Mouse (Mus musculus) heart, postnatal 36 days (tissue): ENCODE results near the gene Supt3. TPM values are rescaled to one million over a fixed set of nuclear protein-coding genes. Genes with fewer than 3 reads are reported as not detected.

Source experiments
- DNase-seq, 2 experiments: peaks; one replicate each; pipeline ENCODE4 v3.0.0; 2021 to 2022
- intact Hi-C: fragments of 180-260 bp; cut with DNase I; formaldehyde crosslinking; loops from one replicate; pipeline ENCODE4 v1.15.1; 2025
- total RNA-seq, 2 experiments: library from RNA; stranded (reverse); gene quantifications; 2 replicates each; pipeline ENCODE4 v1.2.3; 2021

The Supt3 gene
- total RNA-seq, 2 experiments from 2014 or later = 14.4 to 15.6 TPM

DNA sequence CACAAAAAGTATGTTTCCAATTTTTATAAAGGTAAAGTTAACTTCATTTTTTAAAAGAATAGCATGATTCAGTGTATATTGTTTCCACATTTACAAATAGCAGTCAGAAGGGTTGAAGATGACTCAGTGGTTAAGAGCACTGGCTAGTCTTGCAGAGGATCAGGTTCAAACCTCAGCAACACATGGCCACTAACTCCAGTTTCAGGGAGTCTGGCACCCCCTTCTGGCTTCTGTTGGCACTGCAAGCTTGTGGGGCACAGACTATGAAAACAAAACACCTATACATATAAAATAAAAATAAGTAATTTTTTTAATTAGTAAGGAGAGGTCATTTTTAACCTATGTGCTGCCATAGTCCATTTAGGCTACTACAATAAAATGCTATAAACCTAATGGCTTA lies 268.9 kb downstream of the Supt3 start:
- intact Hi-C loops = no loop called here
- DNase-seq = peak in 1 of 2 experiments; percentile 6

DNA sequence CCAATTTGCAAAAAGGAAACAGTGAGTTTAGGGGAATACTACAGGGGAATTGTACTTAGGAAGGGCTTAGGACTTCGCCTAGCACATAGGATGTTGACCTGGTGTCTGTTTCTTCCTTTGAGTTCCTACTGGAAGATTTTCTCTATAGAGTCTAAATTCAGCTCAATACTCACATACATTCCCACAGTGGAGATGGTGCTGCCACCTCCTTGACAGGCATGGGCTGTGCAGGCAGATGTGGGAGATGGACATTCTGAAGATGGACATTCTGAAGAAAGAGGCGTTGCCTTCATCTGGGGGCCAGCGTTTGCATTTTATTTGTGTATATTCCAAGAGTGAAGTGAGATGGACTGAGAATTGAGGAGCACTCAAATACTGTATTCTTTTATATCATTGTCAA lies 269.6 kb downstream of the Supt3 start:
- no peak for DNase-seq
- intact Hi-C loops = no loop called here

DNA sequence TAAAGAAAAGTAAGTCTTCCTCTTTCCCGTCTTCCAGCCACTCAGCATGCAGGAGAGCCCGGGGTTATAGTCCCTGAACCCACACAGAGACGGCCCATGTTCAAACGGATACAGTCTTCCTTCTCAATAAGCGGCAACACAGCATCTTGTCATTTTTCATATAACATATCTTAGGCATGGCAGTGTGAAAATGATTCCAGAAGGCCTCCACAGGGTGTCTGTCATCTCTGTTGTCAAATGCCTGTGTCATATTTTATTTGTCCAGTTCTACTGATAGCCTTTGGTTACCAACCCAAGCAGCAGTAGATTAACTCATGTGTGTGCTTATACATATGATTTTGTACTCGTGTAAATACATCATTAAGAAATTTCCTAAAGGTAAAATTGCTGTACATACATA lies 270.3 kb downstream of the Supt3 start:
- intact Hi-C loops = no loop called here
- no peak for DNase-seq

DNA sequence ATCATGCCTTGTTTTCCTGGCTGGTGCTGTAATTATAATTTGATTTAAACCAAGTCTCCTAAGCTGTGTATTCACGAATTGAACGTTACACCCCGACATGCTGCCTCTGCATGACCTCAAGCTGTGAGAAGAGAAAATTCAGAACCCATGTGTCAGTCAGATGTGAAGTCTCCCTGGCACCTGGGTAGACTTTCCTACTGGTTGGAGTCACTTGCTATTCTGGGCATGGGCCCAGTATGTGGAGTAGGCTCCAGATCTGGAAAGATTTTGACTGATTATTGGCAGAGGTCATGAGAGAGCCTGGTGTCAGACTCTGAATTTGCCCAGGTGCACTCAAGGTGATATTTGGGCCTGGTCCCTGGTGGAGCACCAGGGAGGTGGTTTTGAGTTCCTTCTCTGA lies 275.0 kb downstream of the Supt3 start:
- no peak for DNase-seq
- intact Hi-C loops = no loop called here

DNA sequence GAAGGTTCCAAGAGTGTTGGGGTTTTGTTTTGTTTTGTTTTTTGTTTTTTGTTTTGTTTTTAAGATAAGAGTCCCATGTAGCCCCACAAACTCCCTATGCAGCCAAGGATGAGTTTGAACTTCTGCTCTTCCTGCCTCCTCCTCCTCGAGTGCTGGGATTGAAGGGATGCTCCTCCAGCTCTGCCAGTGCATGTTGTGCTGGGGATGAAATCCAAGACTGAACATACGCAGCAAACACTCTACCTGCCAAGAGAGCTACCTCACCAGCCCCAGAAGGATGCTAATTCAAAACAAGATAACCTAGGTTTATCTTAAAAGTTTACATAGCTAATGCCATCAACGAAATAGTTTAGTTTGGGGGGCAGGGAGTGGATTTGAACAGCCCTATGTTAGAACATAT lies 276.4 kb downstream of the Supt3 start:
- no peak for DNase-seq
- intact Hi-C loops = no loop called here

DNA sequence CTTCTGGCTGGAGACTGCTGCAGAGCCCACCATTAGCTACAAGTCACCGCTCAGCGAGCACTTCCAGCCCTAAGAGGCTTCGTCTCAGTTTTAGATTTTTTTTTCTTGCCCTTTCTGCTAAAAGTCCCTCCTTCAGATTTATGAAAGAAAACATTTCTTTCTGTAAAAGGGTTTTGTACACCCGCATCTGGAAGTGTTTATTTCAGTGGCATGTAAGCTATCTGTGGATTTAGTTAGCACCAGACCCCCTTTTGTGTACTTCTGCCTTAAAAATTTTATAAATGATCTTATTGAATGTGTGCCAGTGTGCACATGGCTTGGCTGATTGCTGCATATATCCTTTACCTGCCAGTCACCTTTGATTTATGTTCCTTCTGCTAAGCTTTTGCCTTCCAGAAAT lies 277.6 kb downstream of the Supt3 start:
- intact Hi-C loops = no loop called here
- no peak for DNase-seq

DNA sequence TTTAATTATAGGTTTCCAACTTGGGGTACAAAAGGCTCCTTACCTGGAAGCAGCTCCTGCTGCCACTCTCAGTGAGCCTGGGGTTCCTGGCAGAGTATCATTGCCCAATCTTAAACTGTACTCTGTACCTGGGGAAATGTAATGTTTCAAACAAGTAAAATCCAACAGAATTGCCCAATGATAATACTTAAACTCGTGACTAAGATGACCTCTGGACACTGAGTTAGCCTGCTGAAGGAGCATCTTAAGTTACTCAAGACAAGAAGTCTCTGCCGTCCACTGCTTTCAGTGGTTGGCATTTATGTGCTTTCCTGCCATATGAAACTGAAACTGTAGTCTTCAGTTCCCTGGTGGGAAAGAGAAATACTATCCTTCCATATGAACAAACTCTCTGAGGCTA lies 279.9 kb downstream of the Supt3 start:
- DNase-seq = no peak
- intact Hi-C loops = no loop called here

DNA sequence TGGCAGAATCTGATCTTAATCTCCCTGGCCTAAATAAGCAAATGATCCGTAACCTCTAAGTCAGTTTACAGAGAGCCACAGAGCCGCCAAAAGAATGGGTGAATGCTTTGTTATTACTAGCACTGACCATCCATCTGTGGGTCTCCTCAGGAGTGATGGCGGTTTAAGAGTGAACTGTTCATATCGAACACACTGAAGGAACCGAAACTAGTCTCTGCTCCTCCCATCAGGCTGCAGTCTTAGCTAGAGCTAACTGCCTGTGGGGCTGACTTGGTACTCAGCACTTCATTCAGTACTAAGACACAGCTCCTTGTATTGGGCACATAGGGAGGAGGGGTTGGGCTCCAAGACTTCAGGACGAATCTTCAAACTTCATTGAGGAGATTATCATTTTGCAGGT lies 280.8 kb downstream of the Supt3 start:
- intact Hi-C loops = no loop called here
- no peak for DNase-seq

DNA sequence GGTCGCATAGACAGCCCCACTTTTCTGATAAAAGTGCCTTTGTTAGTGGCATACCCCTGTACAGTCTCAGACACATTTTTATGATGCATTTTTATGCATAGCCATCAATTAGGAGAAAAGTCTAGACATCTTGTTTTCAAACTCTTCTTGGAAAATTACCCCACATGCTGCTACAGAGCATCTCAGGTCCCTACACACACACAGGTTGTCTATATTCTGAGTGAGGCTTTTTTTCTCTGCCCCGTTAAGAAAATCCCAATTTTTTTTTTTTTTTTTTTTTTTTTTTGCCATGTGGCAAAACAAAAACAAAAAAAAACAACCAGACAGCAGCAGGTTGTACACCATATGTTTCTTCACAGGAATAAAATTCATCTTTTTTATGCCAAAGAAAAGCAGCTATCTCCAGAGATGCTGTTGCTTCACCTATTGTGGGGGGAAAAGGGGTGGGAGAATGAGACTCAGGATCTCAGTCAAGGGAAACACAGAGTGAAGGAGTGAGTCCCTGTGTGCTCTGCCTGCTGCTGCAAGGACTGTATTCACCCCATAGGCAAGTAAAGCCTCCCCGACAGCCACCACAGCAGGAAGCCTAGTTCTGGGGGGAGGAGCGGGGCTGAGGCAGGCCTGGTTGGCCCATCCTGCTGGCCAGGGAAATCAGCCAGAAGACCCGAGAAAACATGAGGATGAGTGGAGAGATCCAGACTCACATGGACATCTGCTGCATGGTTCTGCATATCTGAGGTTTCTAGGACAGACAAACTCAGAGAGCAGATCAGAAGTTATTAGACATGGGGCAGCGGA lies 281.8 kb downstream of the Supt3 start:
- intact Hi-C loops = no loop called here
- DNase-seq = no peak

DNA sequence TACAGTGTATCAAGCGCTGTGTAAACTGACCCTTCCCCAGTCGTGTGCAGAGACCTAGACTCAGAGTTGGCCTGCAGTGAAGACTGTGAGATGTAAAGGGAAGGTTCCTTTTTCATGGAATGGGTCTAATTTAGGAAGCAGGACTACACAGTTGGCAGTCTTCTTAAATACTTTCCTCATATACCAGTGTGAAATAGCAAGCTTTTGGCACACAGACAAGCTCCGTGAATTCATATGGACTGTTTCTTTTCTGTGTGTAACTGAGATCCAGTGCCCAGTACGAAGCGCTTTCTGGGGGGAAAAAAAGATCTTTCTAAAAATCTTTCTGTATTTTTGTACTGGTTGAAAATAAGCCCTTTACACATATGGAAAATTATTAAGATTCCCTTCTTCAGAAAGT lies 286.8 kb downstream of the Supt3 start:
- intact Hi-C loops = no loop called here
- no peak for DNase-seq

DNA sequence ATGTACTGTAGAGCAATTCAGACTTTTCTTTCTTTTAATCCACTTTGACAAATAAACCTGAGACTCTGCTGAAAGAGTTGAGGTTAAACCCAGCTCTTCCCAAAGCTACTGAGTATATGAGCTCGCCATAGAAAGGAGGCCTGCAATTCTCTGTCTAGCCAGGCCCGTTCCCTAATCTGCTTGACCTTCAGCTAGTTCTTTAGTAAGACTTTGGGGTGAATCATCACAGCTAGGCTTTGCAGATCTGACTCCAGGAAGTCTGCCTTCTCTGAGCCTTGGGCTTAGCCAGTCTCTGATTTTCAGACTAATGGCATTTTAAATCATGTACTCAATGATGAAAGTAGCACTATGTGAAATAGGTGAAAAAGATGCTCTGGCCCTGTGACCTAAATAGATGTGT lies 288.5 kb downstream of the Supt3 start:
- intact Hi-C loops = no loop called here
- no peak for DNase-seq

DNA sequence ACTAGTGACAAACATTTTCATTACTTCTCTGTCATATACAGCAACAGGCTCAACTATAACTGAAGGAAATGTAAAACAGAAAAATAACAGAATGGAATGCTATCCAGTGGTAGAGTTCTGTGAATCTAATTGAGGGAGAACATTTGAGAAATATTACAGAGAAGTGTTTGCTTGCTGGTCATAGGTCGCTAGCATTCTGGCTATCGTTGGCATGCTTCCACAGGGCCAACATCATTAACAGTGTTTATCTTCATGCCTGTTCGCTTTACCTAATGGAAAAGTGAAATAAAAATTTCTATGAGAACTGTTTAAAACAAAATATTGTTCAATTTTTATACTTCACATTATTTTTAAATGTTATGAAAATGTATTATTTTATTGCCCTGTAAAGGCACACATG lies 290.5 kb downstream of the Supt3 start:
- DNase-seq = no peak
- intact Hi-C loops = no loop called here

DNA sequence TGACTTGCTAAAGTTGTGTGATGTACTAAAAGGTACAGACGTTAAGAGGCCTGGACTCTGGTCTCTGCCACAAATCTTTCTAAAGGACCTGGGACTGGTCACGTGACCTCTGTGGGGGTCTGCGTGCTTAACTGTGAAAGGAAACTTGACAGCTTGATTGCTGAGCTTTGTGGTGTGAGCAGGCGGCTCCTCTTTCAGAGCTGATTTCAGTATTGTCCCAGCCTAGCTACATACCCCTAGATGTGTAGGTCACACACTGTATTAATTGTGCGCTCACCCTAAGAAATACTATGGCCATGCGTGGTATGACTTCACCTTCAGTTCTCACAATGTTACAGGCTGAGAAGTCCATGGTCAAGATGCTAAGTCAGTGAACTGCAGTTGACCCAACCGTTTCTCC lies 291.4 kb downstream of the Supt3 start:
- intact Hi-C loops = no loop called here
- DNase-seq = no peak

DNA sequence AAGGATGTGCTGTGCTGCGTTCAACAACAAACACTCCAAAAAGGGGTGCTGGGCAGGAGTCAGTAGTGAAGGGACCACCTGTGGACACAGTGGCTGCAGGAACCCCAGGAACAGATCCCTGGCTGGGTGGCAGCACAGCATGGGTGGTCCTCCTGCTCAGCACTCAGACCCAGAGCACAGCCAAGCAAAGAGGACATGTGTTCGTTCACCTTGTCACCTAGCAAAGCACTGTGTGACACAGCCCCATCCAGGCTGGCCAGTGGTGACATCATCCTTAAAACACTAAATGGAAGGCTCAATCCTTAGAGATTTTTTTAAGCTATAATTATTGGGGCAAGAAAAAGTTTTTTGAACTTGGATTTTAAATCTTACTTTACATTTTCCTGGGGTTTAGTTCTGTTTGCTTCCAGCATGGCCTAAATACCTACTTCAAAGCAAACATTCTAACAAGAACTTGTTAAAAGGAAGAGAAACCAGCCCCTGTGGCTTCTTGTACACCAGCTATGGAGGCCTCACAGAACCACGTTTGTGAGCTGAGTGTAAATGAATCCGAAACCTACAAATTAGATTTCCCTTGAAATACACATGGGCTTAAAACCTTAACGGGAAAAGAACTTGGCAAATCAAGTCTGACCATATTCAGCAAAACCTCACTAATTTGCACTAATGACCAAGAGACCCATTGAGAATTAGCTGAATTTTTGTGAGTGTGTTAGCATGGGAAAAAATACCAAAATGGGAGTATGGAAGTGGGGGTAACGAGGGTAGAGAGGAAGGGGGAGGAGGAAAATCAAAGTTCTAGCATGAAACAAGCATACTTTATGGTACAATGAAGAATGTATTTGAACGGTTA lies 295.8 kb downstream of the Supt3 start:
- intact Hi-C loops = no loop called here
- DNase-seq = no peak

DNA sequence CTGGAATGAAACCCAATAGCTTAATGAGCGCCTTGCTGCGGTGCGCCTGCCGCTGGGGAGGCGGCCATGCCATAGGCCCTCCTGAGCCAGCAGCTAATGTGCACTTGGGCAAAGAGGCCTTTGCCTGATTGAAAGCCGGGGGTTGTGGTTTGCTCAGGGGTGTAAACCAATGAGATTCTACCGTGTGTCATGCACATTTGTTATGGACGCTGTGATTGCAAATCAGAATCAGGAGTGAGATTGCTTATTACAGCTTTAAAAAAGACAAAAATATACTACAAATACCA lies 296.3 kb downstream of the Supt3 start:
- no peak for DNase-seq
- intact Hi-C loops = no loop called here

DNA sequence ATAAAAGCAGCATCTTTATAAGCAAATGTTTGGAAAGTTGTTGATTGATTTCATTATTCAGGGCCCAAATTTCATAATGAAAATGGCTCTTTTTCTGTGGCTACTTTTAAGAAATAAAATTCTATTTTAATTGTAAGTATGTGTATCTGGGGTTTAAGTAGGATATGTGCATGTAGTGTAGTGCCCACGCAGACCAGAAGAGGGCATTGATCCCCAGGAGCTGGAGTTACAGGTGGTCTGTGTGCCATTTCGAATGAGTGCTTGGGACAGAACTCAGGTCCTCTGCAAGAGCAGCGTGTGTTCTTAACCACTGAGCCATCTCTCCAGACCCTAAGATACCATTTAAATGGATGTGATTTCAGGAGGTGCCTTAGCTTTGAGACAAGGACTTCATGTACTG lies 296.8 kb downstream of the Supt3 start:
- intact Hi-C loops = no loop called here

DNA sequence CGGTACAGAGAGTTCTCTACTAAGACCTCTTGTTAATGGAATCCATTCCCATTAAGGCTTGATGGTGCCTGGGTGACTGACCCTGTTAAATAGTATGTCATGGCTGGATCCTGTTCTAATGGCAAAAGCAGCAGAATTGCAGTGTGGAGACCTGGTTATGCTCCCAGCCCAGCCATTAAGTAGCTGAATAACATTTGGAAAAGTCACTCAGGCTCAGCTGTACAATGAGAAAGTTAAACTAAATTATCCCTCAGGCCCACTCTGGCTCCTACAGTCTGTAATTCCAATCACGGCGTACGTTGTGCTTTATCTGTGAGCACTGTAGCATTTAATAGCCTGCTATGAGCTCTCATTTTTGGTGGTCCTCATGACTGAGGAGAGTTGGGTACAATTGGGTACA lies 300.0 kb downstream of the Supt3 start:
- intact Hi-C loops = no loop called here

More for the DNA sequence above, 296.8 kb downstream of the Supt3 start:
- no peak for DNase-seq

DNA sequence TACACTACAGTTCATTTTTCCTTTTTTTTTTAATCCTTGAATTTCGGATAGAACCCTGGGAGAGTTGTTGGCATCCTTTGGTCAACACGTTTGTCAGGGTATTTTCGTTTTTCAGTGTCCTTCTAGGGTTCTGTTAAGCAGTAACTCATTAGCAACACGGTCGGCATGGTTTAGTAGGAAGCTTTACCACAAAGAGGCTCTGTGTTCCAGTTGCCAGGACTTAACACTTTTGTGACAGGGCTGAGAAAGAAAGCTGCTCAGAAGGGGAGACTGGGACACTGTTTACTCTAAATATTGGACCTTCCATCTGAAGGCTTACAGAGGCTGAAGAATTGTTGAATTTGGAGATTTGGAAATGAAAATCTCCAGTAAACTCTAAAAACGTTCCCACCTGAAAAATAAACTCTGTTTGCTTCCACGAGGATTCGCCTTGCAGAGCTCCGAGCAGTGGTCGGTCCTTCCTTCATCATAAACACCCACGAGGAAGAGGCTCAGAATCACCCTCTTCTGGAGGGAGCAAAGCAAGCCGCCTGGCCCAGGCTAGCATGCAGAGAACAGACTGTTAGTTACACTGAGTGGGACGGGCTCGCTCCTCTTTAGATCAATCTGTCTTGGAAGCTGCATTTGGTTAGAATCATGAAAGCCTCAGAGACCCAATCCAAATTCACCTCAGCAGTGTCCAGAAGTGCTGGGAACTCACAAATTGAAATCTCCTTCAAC lies 301.1 kb downstream of the Supt3 start:
- intact Hi-C loops = no loop called here

More for the DNA sequence above, 300.0 kb downstream of the Supt3 start:
- DNase-seq = no peak

DNA sequence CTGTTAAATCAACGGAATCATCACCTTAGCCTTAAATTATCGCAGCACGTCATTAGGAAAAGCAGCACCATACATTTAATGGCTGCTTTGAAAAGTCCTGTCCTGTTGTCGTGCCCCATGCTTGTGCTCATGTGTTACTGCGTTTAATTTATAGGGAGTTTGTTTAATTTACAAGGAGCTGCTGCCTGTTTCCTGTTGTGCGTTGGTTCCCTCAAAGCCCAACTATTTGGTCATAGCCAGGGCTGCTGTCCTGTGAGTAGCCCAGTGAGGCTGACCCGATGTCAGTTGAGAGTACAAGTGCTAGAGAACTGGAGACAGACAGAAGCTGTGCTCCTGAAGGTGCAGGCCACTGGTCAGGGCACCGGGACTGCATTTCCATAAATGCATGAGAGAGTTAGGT lies 304.6 kb downstream of the Supt3 start:
- intact Hi-C loops = no loop called here
- DNase-seq = no peak

More for the DNA sequence above, 301.1 kb downstream of the Supt3 start:
- no peak for DNase-seq

DNA sequence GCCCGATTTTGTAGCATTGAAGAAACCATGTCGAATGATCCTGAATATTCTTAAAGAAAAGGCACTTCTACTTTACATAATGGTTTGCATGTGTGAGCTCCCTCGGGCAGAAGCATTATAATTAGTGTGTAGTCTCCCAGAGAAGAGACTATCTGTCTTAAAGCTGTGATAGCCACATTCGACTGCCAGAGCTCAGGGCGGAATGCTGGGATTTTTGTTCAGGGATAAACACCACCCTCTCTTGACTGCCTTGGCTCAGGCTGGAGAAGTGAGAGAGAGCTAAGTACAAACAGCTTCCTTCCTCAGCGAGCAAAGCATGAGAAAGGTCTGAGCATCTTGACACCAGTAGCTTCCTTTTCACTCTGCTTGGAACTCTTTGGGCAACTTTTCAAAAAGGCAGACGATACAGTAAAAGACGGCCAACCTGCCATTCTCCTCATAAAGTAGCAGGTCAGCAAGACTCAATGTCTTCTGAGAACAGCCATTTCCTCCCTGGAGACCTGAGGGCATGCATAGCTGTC lies 305.1 kb downstream of the Supt3 start:
- intact Hi-C loops = no loop called here

DNA sequence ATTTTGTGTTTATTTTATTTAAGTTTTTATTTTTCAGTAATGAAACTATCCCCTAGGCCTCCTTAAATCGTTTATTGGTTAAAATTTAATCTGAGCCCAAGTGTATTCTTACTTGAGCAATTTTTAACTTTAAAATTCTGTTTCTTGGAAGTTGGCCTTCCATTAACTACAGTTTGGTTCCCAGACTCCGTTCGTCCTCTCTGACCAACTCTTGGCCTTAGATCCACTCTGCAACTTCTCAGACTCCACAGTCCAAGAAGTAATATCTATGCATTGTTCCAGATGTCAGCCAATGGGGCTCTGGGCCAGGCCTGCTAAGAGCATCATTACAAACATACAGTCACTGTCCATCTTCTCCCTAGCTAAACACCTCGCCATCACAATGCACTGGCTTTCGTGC lies 309.4 kb downstream of the Supt3 start:
- intact Hi-C loops = no loop called here
- no peak for DNase-seq

More for the DNA sequence above, 305.1 kb downstream of the Supt3 start:
- no peak for DNase-seq
